Mouse (Mus musculus) heart, embryonic 11.5 days (tissue): ENCODE data around the gene Cdk14. TPM values are rescaled to one million over a fixed set of nuclear protein-coding genes. Genes with fewer than 3 reads are reported as not detected.

Experiments
- ATAC-seq: fragments of 200-750 bp; cut with Nextera tagmentation; replicated peaks from 2 replicates; pipeline ENCODE4 v1.8.0; 2017; ENCODE audit warnings: moderate library complexity; ENCODE audit not compliant: insufficient number of reproducible peaks, low FRiP score, low TSS enrichment
- H3K27ac ChIP-seq: fragments of 300-500 bp; sonication (generic); 2 replicates; pipeline ENCODE4 v1.5.1; 2014; ENCODE audit warnings: mild to moderate bottlenecking, low read depth, low read length
- H3K27me3 ChIP-seq: fragments of 300-500 bp; sonication (generic); 2 replicates; pipeline ENCODE4 v1.6.1; 2014; ENCODE audit warnings: mild to moderate bottlenecking, low read length, mixed read lengths; ENCODE audit not compliant: control insufficient read depth, insufficient read depth
- H3K36me3 ChIP-seq: fragments of 300-500 bp; sonication (generic); 2 replicates; pipeline ENCODE4 v1.6.1; 2014; ENCODE audit warnings: mild to moderate bottlenecking, low read length, moderate library complexity, mixed read lengths; ENCODE audit not compliant: control insufficient read depth, insufficient read depth
- H3K4me1 ChIP-seq: fragments of 300-500 bp; sonication (generic); 2 replicates; pipeline ENCODE4 v1.6.1; 2014; ENCODE audit warnings: low read length; ENCODE audit not compliant: control insufficient read depth, insufficient read depth
- H3K4me2 ChIP-seq: fragments of 300-500 bp; sonication (generic); 2 replicates; pipeline ENCODE4 v1.6.1; 2014; ENCODE audit warnings: mild to moderate bottlenecking, moderate library complexity
- H3K4me3 ChIP-seq: fragments of 300-500 bp; sonication (generic); 2 replicates; pipeline ENCODE4 v1.5.1; 2014; ENCODE audit warnings: low read depth, low read length
- H3K9ac ChIP-seq: fragments of 300-500 bp; sonication (generic); 2 replicates; pipeline ENCODE4 v1.6.1; 2014; ENCODE audit warnings: mild to moderate bottlenecking, low read depth, low read length, moderate library complexity
- H3K9me3 ChIP-seq: fragments of 300-500 bp; sonication (generic); replicated peaks from 2 replicates; pipeline ENCODE4 v1.6.1; 2016; ENCODE audit warnings: low read length; ENCODE audit not compliant: control insufficient read depth
- WGBS: fragments of 180-500 bp; shearing (Covaris S2); extraction: QIAGEN DNeasy Blood & Tissue Kit; methylation state at CpG from one replicate; pipeline ENCODE4 v1.1.7; 2014; ENCODE audit not compliant: insufficient replicate concordance; 5-methylcytosine and 5-hydroxymethylcytosine counted together
- polyA plus RNA-seq: library from polyadenylated mRNA; unstranded; fragments of >200 nt; fragmentation: Nextera tagmentation; extraction: Ambion mirVana; gene quantifications from 2 replicates; pipeline ENCODE4 v1.2.1, GENCODE M21; 2014

Gene Cdk14
- polyA plus RNA-seq, 1 experiment from 2014 or later, result 20.1 TPM

DNA sequence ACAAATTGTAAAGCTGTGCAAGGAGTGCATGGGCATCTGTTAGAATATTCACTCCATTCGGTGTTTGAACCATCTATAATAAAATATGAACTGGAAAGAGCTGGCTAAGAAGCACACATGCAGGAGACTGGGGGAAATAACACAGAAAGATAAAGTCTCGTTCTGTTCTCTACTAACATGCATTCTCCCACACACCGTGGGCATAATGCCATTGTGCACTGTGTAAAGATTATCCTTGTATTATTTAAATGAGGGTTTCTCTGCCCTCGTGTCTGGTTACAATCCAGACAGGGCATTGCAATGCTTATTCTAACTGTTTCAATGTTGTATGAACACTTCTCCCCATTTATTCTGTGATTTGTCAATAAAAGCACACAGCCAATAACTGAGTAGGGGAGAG is 18.1 kb downstream of the Cdk14 start:
- Histone ChIP-seq H3K27ac (no peak overlapping the region), H3K9ac (no peak overlapping the region), H3K9me3 (no peaks in the 10 kb centered on the region), H3K4me1 (no peaks in the 10 kb centered on the region), H3K4me2 (no peak overlapping the region), H3K4me3 (no peak overlapping the region), H3K36me3 (no peaks in the 10 kb centered on the region), H3K27me3 (no peaks in the 10 kb centered on the region)
- 64% methylated on average over 4 of the region's 4 CpGs for WGBS
- ATAC-seq, result no peak

DNA sequence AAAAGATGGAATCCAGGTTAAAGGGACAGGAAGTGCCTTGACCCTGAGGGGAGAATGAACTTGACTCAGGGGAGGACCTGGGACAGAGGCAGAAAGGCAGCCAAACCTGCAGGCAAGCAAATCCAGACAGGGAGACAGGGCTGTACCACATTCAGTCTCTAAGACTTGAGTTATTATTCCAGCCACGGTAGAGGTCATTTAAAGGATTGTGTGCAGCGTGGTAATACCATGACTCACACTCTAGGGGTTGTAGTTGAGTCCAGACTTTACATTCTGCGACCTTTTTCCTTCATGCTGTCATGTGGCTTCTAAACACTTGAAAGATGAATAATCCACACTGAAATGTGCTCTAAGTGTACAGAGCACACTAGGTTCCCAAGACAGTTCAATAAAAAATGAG is 27.3 kb downstream of the Cdk14 start:
- Histone ChIP-seq H3K4me1 (no peaks in the 10 kb centered on the region), H3K4me2 (no peak overlapping the region), H3K9me3 (no peaks in the 10 kb centered on the region), H3K4me3 (no peak overlapping the region), H3K9ac (no peak overlapping the region), H3K27me3 (no peaks in the 10 kb centered on the region), H3K36me3 (no peaks in the 10 kb centered on the region), H3K27ac (no peak overlapping the region)
- no peak for ATAC-seq
- 54% methylated on average over 3 of the region's 3 CpGs for WGBS

DNA sequence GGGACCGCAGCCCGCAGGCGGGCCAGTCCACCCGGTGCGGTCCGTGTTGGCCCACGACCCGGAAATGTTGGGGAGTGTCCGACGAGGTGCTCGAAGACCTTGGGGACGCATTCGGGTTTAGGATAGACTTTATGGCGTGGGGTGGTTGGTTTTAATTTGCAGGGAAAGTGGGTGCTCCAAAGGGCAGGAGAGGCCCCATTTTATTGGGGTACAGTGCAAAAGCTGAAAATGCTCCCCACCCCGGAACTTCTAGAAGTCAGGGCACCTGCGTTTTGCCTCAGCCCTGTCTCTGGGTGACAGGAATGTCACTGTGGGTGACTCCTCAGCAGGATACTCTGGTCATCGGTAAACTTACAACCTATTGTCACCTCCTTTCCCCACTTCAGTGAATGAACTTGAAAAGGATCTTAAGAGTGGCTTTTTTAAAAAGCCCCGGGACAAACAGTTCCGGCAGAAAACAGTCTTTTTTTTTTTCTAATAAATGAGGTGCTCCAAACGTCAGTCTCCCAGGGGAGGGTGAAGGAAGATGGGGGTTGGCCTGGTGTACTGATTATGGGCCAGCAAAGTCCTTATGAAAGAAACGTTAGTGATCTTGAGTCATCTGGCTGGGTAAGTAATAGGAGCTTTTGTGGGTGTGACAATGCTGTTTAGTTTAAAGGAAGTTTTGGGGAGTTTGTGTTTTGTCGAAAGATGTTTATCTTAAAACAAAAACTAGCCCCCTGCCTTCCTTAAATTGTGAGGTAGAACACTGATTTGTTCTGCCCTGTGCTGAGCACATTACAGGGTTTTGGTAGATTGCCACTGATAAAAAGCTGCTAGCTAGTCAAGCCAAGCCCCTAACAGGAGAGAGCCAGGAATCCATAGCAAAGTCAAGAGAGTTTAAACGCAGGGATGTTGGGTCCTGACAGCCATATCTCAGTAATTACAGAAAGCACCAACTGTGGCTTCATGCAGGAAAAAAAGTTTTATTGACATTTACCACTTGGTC is 39.1 kb downstream of the Cdk14 start:
- ATAC-seq, result 0 out of 2 replicates have a peak, but pooled peaks have one; percentile 18
- 4% methylated on average over 23 of the region's 23 CpGs for WGBS
- Histone ChIP-seq H3K27me3 (no peaks in the 10 kb centered on the region), H3K9ac (peak overlapping the region; percentile 89), H3K4me1 (0 out of 2 replicates have a peak, but pooled peaks cover 4% of the 10 kb centered on the region), H3K36me3 (no peaks in the 10 kb centered on the region), H3K27ac (peak overlapping the region; percentile 88; the same call in 1 of the 2 replicates), H3K4me2 (peak overlapping the region; percentile 77), H3K4me3 (peak overlapping the region; percentile 77), H3K9me3 (no peaks in the 10 kb centered on the region)

DNA sequence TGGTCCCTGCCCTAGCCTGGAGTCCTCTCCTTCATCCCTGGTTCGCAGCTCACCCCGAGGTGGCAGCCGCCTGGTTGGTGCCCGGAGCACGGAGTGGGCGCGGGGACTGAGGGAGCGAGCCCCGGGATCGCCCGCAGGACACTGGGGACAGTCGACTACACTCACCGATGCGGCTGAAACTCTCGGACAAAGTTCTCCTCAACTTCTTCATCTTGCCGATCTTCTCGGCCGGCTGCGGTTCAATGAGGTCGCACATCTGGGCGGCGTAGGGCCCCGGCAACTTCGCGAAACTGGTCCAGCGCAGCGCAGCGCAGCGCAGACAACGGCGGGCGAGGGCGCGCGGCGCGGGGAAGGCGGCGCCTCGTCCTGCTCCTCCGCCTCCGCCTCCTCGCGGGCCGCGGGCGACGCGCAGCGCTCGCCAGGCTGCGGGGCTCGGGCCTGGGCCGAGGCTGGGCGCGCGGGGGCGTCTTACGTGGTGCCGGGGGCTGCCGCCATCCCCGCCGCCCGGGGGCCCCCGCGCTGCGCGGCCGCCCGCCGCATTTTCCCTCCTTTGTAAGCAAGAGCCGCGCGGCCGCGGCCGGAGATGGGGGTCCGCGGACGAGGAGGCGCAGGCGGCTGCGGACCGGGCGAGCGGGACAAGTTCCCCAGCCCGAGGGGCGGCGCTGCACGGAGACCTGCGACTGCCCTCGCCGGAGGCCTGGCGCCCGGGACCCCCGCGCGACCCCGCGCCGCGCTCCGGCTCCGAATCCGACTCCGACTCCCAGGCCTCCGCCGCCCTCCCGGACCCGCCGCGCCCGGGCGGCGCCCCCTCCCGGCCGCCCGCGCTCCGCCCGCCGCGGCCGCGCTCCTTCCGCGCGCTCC is 40.0 kb downstream of the Cdk14 start:
- Histone ChIP-seq H3K27ac (peak overlapping the region; percentile 88), H3K4me1 (0 out of 2 replicates have a peak, but pooled peaks cover 4% of the 10 kb centered on the region), H3K4me2 (peak overlapping the region; percentile 77), H3K4me3 (peak overlapping the region; percentile 77), H3K9me3 (no peaks in the 10 kb centered on the region), H3K9ac (peak overlapping the region; percentile 89), H3K36me3 (no peaks in the 10 kb centered on the region), H3K27me3 (no peaks in the 10 kb centered on the region)
- WGBS, result under 1% methylated on average over 71 of the region's 128 CpGs
- ATAC-seq, result peak; percentile 80

DNA sequence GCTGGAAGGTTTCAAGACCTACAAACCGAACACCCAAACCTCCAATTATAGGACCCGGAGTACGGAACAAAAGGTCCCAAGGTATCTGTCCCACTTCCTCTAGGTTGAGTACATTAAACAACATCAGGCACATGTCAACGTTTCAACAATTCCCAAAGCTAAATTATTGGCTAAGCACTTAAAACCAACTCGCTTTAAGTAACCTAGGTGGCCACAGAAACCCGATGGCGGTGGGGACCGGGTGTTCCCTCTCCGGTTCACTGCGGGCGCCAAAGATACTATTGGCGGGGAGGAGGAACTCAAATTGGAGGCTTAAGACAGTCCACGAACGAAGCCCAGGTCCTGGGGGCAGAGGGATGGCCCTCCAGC is 40.6 kb downstream of the Cdk14 start:
- no peaks in the 10 kb centered on the region for H3K9me3 ChIP-seq
- H3K4me1 ChIP-seq, result 0 out of 2 replicates have a peak, but pooled peaks cover 4% of the 10 kb centered on the region
- H3K9ac ChIP-seq, result peak overlapping the region; percentile 89
- peak overlapping the region; percentile 88 for H3K27ac ChIP-seq
- H3K27me3 ChIP-seq, result no peaks in the 10 kb centered on the region
- peak overlapping the region; percentile 77 for H3K4me2 ChIP-seq
- 1% methylated on average over 14 of the region's 14 CpGs for WGBS
- H3K4me3 ChIP-seq, result peak overlapping the region; percentile 77
- no peak for ATAC-seq
- H3K36me3 ChIP-seq, result no peaks in the 10 kb centered on the region

DNA sequence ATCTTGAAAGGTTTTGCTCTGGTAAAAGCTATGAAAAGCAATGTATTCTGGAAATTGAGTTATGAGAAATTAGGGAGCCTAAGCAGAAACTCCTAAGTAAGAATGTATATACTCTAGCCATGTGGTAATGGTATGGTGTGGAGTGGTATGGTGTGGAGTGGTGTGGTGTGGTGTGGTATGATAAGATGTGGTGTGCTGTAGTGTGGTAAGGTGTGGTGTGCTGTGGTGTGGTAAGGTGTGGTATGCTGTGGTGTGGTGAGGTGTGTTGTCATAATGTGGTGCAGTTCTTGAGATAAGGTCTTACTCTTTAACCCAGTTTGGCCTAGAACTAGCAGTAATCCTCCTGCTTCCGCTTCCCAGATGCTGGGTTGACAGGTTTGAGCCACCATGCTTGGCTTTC is 45.7 kb downstream of the Cdk14 start:
- no peak overlapping the region for H3K9ac ChIP-seq
- H3K4me3 ChIP-seq, result no peak overlapping the region
- H3K36me3 ChIP-seq, result no peaks in the 10 kb centered on the region
- ATAC-seq, result no peak
- WGBS, result 95% methylated on average over 1 of the region's 1 CpGs
- H3K4me2 ChIP-seq, result no peak overlapping the region
- H3K27me3 ChIP-seq, result no peaks in the 10 kb centered on the region
- 0 out of 2 replicates have a peak, but pooled peaks cover 4% of the 10 kb centered on the region for H3K4me1 ChIP-seq
- no peaks in the 10 kb centered on the region for H3K9me3 ChIP-seq
- H3K27ac ChIP-seq, result no peak overlapping the region

DNA sequence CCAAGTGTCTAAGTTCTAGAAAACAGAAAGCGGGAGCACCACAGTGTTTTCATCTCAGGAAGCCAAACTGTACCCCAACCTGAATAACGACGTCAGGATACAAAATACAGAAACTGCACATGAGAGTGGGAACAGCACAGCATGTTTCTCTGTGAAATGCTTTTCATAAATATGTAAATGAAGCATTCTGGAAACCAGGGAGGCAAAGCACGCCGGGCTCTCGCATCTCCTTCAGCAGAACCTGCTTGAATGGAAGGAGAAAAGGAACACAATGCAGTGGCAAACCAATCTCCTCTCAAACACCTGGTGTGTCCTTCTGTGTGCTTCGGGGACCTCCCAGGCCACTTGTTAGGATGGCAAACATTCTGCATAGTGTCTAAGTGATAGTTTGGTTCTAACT is 46.6 kb downstream of the Cdk14 start:
- WGBS, result 79% methylated on average over 7 of the region's 7 CpGs
- H3K4me3 ChIP-seq, result no peak overlapping the region
- no peak overlapping the region for H3K27ac ChIP-seq
- no peak overlapping the region for H3K4me2 ChIP-seq
- H3K36me3 ChIP-seq, result no peaks in the 10 kb centered on the region
- peaks cover 5% of the 10 kb centered on the region; the same call in 1 of the 2 replicates for H3K4me1 ChIP-seq
- no peak for ATAC-seq
- no peaks in the 10 kb centered on the region for H3K9me3 ChIP-seq
- no peak overlapping the region for H3K9ac ChIP-seq
- no peaks in the 10 kb centered on the region for H3K27me3 ChIP-seq

DNA sequence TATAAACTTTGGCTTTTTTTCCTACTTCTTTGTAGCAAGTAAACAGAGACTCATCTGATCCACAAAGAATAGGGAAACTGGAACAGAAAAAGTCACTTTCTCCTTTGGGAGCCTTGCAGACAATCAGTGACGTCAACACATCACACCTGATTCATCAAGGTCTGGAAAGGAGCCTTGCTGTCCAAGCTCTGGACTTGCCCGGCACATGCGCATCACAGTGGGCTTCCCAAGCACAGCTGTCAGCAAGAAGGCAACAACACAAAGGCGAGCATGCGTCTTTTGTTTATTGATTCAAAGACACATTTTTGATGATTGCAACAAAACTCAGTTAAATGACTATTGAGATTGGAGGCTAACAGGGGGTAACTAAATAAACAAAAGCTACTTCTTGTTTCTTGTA is 47.2 kb downstream of the Cdk14 start:
- 63% methylated on average over 5 of the region's 5 CpGs for WGBS
- no peaks in the 10 kb centered on the region for H3K9me3 ChIP-seq
- no peaks in the 10 kb centered on the region for H3K27me3 ChIP-seq
- ATAC-seq, result no peak
- H3K4me3 ChIP-seq, result no peak overlapping the region
- no peak overlapping the region for H3K9ac ChIP-seq
- H3K4me1 ChIP-seq, result peaks cover 4% of the 10 kb centered on the region; the same call in 1 of the 2 replicates
- no peak overlapping the region for H3K4me2 ChIP-seq
- H3K27ac ChIP-seq, result no peak overlapping the region
- no peaks in the 10 kb centered on the region for H3K36me3 ChIP-seq
